Mouse (Mus musculus) limb, embryonic 14.5 days (tissue): ENCODE results near the gene Dusp18. TPM values are rescaled to one million over a fixed set of nuclear protein-coding genes. Genes with fewer than 3 reads are reported as not detected.

ENCODE experiments used
- ATAC-seq: fragments of 200-750 bp; cut with Nextera tagmentation; 2 replicates; pipeline ENCODE4 v1.8.0; 2017; ENCODE audit warnings: low read depth, moderate number of reproducible peaks, moderate TSS enrichment; ENCODE audit not compliant: low FRiP score
- DNase-seq: peaks from one replicate; pipeline ENCODE4 v3.0.0-alpha.2; 2015; ENCODE audit warnings: low spot score
- H3K27ac ChIP-seq: fragments of 300-500 bp; sonication (generic); replicated peaks from 2 replicates; pipeline ENCODE4 v1.5.1; 2014; ENCODE audit warnings: low read depth, mild to moderate bottlenecking, low read length, moderate library complexity, mixed read lengths
- H3K27me3 ChIP-seq: fragments of 300-500 bp; sonication (generic); 2 replicates; pipeline ENCODE4 v1.6.1; 2014; ENCODE audit warnings: low read length, mixed read lengths; ENCODE audit not compliant: control insufficient read depth, insufficient read depth
- H3K36me3 ChIP-seq: fragments of 300-500 bp; sonication (generic); 2 replicates; pipeline ENCODE4 v1.6.1; 2014; ENCODE audit warnings: mild to moderate bottlenecking, low read length, moderate library complexity, mixed read lengths; ENCODE audit not compliant: control insufficient read depth, insufficient read depth
- H3K4me1 ChIP-seq: fragments of 300-500 bp; sonication (generic); 2 replicates; pipeline ENCODE4 v1.6.1; 2014; ENCODE audit warnings: antibody characterized with exemption, low read length, mixed read lengths; ENCODE audit not compliant: control insufficient read depth, insufficient read depth
- H3K4me2 ChIP-seq: fragments of 300-500 bp; sonication (generic); replicated peaks from 2 replicates; pipeline ENCODE4 v1.6.1; 2014; ENCODE audit warnings: low read depth, mild to moderate bottlenecking, low read length, moderate library complexity; ENCODE audit not compliant: severe bottlenecking
- H3K4me3 ChIP-seq: fragments of 300-500 bp; sonication (generic); replicated peaks from 2 replicates; pipeline ENCODE4 v1.5.1; 2014; ENCODE audit warnings: low read length
- H3K9ac ChIP-seq: fragments of 300-500 bp; sonication (generic); 2 replicates; pipeline ENCODE4 v1.6.1; 2014; ENCODE audit warnings: mild to moderate bottlenecking, low read depth, low read length, moderate library complexity; ENCODE audit not compliant: severe bottlenecking
- H3K9me3 ChIP-seq: fragments of 300-500 bp; sonication (generic); 2 replicates; pipeline ENCODE4 v1.6.1; 2016; ENCODE audit warnings: low read length; ENCODE audit not compliant: control insufficient read depth
- POLR2A ChIP-seq: fragments of 200-500 bp; IDR thresholded peaks from 2 replicates; pipeline ENCODE4 v1.8.0; 2012; ENCODE audit warnings: inconsistent platforms, mild to moderate bottlenecking, moderate library complexity, borderline replicate concordance; ENCODE audit not compliant: insufficient read depth, insufficient read length; ENCODE audit errors: extremely low read depth
- WGBS: fragments of 180-500 bp; shearing (Covaris S2); extraction: QIAGEN DNeasy Blood & Tissue Kit; methylation state at CpG from one replicate; pipeline ENCODE4 v1.1.7; 2014; 5-methylcytosine and 5-hydroxymethylcytosine counted together
- polyA plus RNA-seq, 2 experiments: library from polyadenylated mRNA; depleted of rRNA in 1 of 2; stranded (reverse) in 1 of 2; unstranded in 1 of 2; fragments of >200 nt; fragmentation: Nextera tagmentation in 1 of 2; extraction: Ambion mirVana in 1 of 2; gene quantifications; 2 replicates each; pipeline versions ENCODE4 v1.2.1 to v1.2.3; 2012 to 2014

Gene Dusp18
- polyA plus RNA-seq, 2 experiments, result 6.3 to 8.5 TPM

DNA sequence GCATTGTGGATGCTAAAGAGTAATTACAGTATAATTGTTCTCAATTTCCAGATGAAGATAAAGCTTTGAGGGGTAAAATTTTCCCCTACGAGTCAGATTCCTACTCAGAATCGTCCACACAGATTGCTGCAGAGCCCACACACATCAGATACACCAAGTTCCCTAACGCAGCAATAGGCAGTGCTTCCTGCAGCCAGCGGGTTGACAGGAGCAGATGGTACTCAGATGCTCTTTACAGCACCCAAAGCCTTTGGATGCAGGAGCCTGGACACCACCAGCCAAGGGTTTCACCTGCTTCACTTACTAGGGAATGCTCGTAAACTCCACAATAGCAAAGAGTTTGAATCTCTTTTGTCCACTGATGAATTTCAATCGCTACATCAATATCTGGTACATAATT lies 18.6 kb upstream of the Dusp18 start:
- 69% methylated on average over 6 of the region's 6 CpGs for WGBS
- Histone ChIP-seq H3K36me3 (no peaks in the 10 kb centered on the region), H3K27me3 (no peaks in the 10 kb centered on the region), H3K9me3 (no peaks in the 10 kb centered on the region), H3K4me2 (no peak overlapping the region), H3K9ac (no peak overlapping the region), H3K27ac (no peak overlapping the region), H3K4me1 (no peaks in the 10 kb centered on the region), H3K4me3 (no peak overlapping the region)
- ATAC-seq (no peak), DNase-seq (no peak)
- no peak for TF ChIP-seq POLR2A

DNA sequence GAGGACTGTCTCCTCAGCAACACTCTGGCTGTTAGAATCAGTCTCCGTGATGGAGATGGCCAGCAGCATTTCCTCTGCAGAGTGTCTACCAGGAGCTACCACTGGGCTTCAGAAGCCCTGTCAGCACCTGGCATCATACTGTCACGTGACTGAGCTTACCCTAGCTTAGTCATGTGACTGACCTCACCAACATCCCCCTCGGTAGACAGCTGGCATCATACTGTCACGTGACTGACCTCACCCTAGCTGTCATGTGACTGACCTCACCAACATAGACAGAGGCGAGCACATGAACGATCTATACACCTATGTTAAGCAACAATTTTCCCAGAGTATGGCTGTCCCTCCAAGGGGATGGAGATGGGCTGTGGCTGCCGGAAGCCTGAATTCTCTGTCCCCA lies 16.4 kb upstream of the Dusp18 start:
- DNase-seq, result no peak
- no peaks in the 10 kb centered on the region for H3K36me3 ChIP-seq
- no peak overlapping the region for H3K4me3 ChIP-seq
- H3K9ac ChIP-seq, result no peak overlapping the region
- no peak for TF ChIP-seq POLR2A
- H3K9me3 ChIP-seq, result no peaks in the 10 kb centered on the region
- ATAC-seq, result no peak
- H3K27me3 ChIP-seq, result no peaks in the 10 kb centered on the region
- WGBS, result 75% methylated on average over 7 of the region's 7 CpGs
- H3K4me2 ChIP-seq, result no peak overlapping the region
- no peak overlapping the region for H3K27ac ChIP-seq
- no peaks in the 10 kb centered on the region for H3K4me1 ChIP-seq

DNA sequence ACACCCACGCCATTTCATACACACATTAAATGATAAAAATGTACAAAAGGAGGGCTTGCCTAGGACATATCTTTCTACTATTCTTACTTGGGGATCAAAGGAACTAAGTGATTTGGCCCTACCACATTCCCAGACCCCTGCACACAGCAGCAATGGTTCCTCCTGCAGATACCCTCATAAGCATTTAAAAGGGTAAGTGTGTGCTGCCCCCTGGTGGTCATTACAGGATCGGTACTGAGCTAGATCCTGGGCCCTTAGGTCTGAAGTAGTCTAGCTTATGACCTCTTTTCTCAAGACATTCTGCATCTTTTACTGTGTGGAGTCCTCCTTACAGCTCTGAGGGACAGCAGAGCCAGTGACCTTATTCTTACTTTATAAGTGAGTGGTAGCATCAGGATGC lies 15.2 kb upstream of the Dusp18 start:
- no peak for TF ChIP-seq POLR2A
- H3K4me2 ChIP-seq, result no peak overlapping the region
- H3K27me3 ChIP-seq, result no peaks in the 10 kb centered on the region
- ATAC-seq, result no peak
- no peaks in the 10 kb centered on the region for H3K4me1 ChIP-seq
- H3K27ac ChIP-seq, result no peak overlapping the region
- peak; percentile 77 for DNase-seq
- 38% methylated on average over 2 of the region's 2 CpGs for WGBS
- no peaks in the 10 kb centered on the region for H3K9me3 ChIP-seq
- H3K9ac ChIP-seq, result no peak overlapping the region
- no peak overlapping the region for H3K4me3 ChIP-seq
- no peaks in the 10 kb centered on the region for H3K36me3 ChIP-seq

DNA sequence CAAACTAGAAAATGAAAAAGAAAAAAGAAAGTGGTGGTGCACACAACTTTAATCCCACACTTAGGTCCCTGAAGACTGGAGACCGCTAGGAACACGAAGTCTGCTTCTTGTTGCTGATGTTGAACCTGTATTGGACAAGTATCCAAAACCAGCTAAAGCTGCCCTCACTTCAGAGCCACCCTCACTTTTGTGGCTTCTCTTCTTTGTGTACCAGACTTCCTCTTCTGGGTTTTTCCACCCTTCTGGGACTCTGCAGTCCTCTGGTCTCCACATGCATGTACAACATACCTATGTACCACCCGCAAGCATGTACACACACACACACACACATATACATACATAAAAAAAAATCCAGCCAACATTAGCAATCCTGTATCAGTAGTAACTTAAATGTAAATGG lies 11.3 kb upstream of the Dusp18 start:
- ATAC-seq (no peak), DNase-seq (no peak)
- H3K4me3 ChIP-seq, result no peak overlapping the region
- H3K9me3 ChIP-seq, result no peaks in the 10 kb centered on the region
- H3K4me2 ChIP-seq, result no peak overlapping the region
- H3K9ac ChIP-seq, result no peak overlapping the region
- H3K27me3 ChIP-seq, result no peaks in the 10 kb centered on the region
- H3K36me3 ChIP-seq, result no peaks in the 10 kb centered on the region
- no peaks in the 10 kb centered on the region for H3K4me1 ChIP-seq
- 90% methylated on average over 3 of the region's 3 CpGs for WGBS
- TF ChIP-seq POLR2A, result no peak
- no peak overlapping the region for H3K27ac ChIP-seq

DNA sequence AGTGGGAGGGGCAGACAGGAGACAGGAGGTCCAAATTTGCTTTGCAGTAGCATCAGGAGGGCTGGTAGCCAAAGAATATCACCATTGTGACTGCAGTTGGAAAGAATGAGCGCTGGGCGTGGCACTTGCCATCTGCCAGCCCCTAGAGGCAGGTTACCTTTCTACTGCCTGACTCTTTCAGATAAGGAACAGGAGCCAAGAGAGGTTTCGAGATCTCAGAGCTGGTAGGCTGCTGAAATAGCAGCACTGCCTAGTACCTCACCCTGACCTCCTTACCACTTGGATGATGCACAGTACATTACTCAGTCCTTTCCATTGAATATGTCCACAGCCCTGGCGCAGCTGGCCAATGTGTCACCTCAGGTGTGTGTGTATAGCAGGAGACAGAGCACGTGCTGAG lies 7.7 kb upstream of the Dusp18 start:
- WGBS, result 70% methylated on average over 5 of the region's 5 CpGs
- TF ChIP-seq POLR2A, result no peak
- Histone ChIP-seq H3K9me3 (no peaks in the 10 kb centered on the region), H3K4me1 (no peaks in the 10 kb centered on the region), H3K4me2 (no peak overlapping the region), H3K9ac (no peak overlapping the region), H3K27ac (no peak overlapping the region), H3K27me3 (no peaks in the 10 kb centered on the region), H3K4me3 (no peak overlapping the region), H3K36me3 (no peaks in the 10 kb centered on the region)
- DNase-seq (no peak), ATAC-seq (no peak)

DNA sequence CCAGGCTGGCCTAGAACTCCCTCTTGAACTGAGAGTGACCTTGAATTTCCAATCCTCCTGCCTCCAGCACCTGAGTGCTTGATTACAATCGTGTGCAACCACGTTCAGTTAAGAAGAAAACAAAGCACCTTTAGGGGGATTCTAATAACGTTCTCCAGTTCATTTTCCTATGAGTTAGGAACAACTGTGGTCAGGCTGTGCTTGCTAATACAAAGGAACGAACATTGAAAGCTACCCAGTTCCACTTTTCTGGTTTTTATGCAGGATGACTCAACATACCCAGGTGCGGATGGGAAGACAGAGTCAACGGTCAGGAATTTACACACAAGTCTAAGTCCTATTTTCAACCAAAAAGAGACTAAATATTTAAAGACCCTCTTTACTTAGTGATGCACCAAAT lies 1.1 kb upstream of the Dusp18 start:
- H3K4me2 ChIP-seq, result no peak overlapping the region
- no peak overlapping the region; the same call in 1 of the 2 replicates for H3K4me3 ChIP-seq
- no peaks in the 10 kb centered on the region for H3K27me3 ChIP-seq
- H3K9ac ChIP-seq, result no peak overlapping the region
- ATAC-seq, result no peak
- no peak for DNase-seq
- H3K9me3 ChIP-seq, result no peaks in the 10 kb centered on the region
- no peak overlapping the region for H3K27ac ChIP-seq
- H3K36me3 ChIP-seq, result peaks cover 9% of the 10 kb centered on the region
- no peak for TF ChIP-seq POLR2A
- H3K4me1 ChIP-seq, result no peaks in the 10 kb centered on the region
- 80% methylated on average over 6 of the region's 6 CpGs for WGBS
